Mouse (Mus musculus): ENCODE measurements around the gene Klf12. TPM values are rescaled to one million over a fixed set of nuclear protein-coding genes. Genes with fewer than 3 reads are reported as not detected.
A peak's percentile ranks its signal among the peaks of the same experiment; 100 is the strongest.

The Klf12 gene
- polyA plus RNA-seq, 1 experiment from 2014 or later = 50.3 TPM

GRCm38 (mm10) chr14:100284861-100285655 lies 579 bp upstream of the Klf12 start:
- WGBS = under 1% methylated on average over 37 of the region's 48 CpGs
- no peaks in the 10 kb centered on the region; the same call in 1 of the 2 replicates for H3K36me3 ChIP-seq
- peak overlapping the region; percentile 67 for H3K9ac ChIP-seq (replicated peaks)
- peaks cover under 1% of the 10 kb centered on the region for H3K9me3 ChIP-seq
- H3K27me3 ChIP-seq = peaks cover 4% of the 10 kb centered on the region; the same call in 1 of the 2 replicates
- H3K27ac ChIP-seq (replicated peaks) = peak overlapping the region; percentile 97
- peaks cover 26% of the 10 kb centered on the region for H3K4me1 ChIP-seq
- ATAC-seq (ENCODE audit: low FRiP score, low read depth) = peak; percentile 92
- H3K4me2 ChIP-seq (replicated peaks) = peak overlapping the region; percentile 65
- peak overlapping the region; percentile 65 for H3K4me3 ChIP-seq

GRCm38 (mm10) chr14:100283411-100284118 lies 914 bp downstream of the Klf12 start:
- Histone ChIP-seq H3K4me1 (peaks cover 26% of the 10 kb centered on the region), H3K9me3 (peaks cover 3% of the 10 kb centered on the region), H3K9ac (replicated peaks) (peak overlapping the region; percentile 67), H3K27me3 (no peaks in the 10 kb centered on the region), H3K27ac (replicated peaks) (peak overlapping the region; percentile 97), H3K4me3 (peak overlapping the region; percentile 65), H3K4me2 (replicated peaks) (peak overlapping the region; percentile 65), H3K36me3 (no peaks in the 10 kb centered on the region; the same call in 1 of the 2 replicates)
- under 1% methylated on average over 27 of the region's 27 CpGs for WGBS
- ATAC-seq (ENCODE audit: low FRiP score, low read depth) = no peak

GRCm38 (mm10) chr14:100282651-100283050 lies 1.8 kb downstream of the Klf12 start:
- Histone ChIP-seq H3K27ac (replicated peaks) (no peak overlapping the region), H3K9ac (replicated peaks) (peak overlapping the region; percentile 67)
- WGBS = 2% methylated on average over 7 of the region's 7 CpGs

GRCm38 (mm10) chr14:100281734-100282133 lies 2.7 kb downstream of the Klf12 start:
- Histone ChIP-seq H3K36me3 (no peaks in the 10 kb centered on the region; the same call in 1 of the 2 replicates), H3K9me3 (peaks cover 3% of the 10 kb centered on the region), H3K4me3 (peak overlapping the region; percentile 4; the same call in 1 of the 2 replicates), H3K27me3 (no peaks in the 10 kb centered on the region), H3K4me2 (replicated peaks) (peak overlapping the region; percentile 35), H3K27ac (replicated peaks) (no peak overlapping the region), H3K9ac (replicated peaks) (no peak overlapping the region), H3K4me1 (peaks cover 20% of the 10 kb centered on the region)
- 52% methylated on average over 3 of the region's 3 CpGs for WGBS
- no peak for ATAC-seq (ENCODE audit: low FRiP score, low read depth)

More at GRCm38 (mm10) chr14:100282651-100283050, 1.8 kb downstream of the Klf12 start:
- Histone ChIP-seq H3K4me1 (peaks cover 26% of the 10 kb centered on the region), H3K4me2 (replicated peaks) (peak overlapping the region; percentile 65), H3K4me3 (peak overlapping the region; percentile 65), H3K27me3 (no peaks in the 10 kb centered on the region), H3K9me3 (peaks cover 3% of the 10 kb centered on the region), H3K36me3 (no peaks in the 10 kb centered on the region; the same call in 1 of the 2 replicates)
- ATAC-seq (ENCODE audit: low FRiP score, low read depth) = no peak

- Histone ChIP-seq H3K36me3 (no peaks in the 10 kb centered on the region), H3K4me1 (no peaks in the 10 kb centered on the region), H3K4me2 (replicated peaks) (no peak overlapping the region), H3K4me3 (no peak overlapping the region), H3K9me3 (no peaks in the 10 kb centered on the region), H3K27me3 (no peaks in the 10 kb centered on the region), H3K27ac (replicated peaks) (no peak overlapping the region), H3K9ac (replicated peaks) (no peak overlapping the region)
- WGBS = 94% methylated on average over 2 of the region's 2 CpGs
- no peak for ATAC-seq (ENCODE audit: low FRiP score, low read depth)
Observed at GRCm38 (mm10) chr14:100274179-100274578, 10.3 kb downstream of the Klf12 start.

- Histone ChIP-seq H3K27me3 (no peaks in the 10 kb centered on the region), H3K36me3 (no peaks in the 10 kb centered on the region), H3K4me1 (0 out of 2 replicates have a peak, but pooled peaks cover 3% of the 10 kb centered on the region), H3K9me3 (no peaks in the 10 kb centered on the region), H3K4me2 (replicated peaks) (no peak overlapping the region), H3K4me3 (no peak overlapping the region), H3K9ac (replicated peaks) (no peak overlapping the region), H3K27ac (replicated peaks) (0 out of 2 replicates have a peak overlapping the region, but pooled peaks have one; percentile 20)
- ATAC-seq (ENCODE audit: low FRiP score, low read depth) = no peak
- WGBS = 82% methylated on average over 4 of the region's 4 CpGs
Observed at GRCm38 (mm10) chr14:100260531-100260930, 23.9 kb downstream of the Klf12 start.

- WGBS = 93% methylated on average over 5 of the region's 5 CpGs
Observed at GRCm38 (mm10) chr14:100243046-100243445, 41.4 kb downstream of the Klf12 start.

GRCm38 (mm10) chr14:100239874-100240273 lies 44.6 kb downstream of the Klf12 start:
- Histone ChIP-seq H3K9me3 (no peaks in the 10 kb centered on the region), H3K36me3 (no peaks in the 10 kb centered on the region), H3K4me2 (replicated peaks) (no peak overlapping the region), H3K27me3 (no peaks in the 10 kb centered on the region), H3K27ac (replicated peaks) (no peak overlapping the region), H3K4me1 (peaks cover 4% of the 10 kb centered on the region; the same call in 1 of the 2 replicates), H3K9ac (replicated peaks) (no peak overlapping the region), H3K4me3 (no peak overlapping the region)
- WGBS = 93% methylated on average over 4 of the region's 4 CpGs
- no peak for ATAC-seq (ENCODE audit: low FRiP score, low read depth)

More at GRCm38 (mm10) chr14:100243046-100243445, 41.4 kb downstream of the Klf12 start:
- no peak overlapping the region for H3K4me3 ChIP-seq
- H3K9ac ChIP-seq (replicated peaks) = no peak overlapping the region
- peaks cover 4% of the 10 kb centered on the region; the same call in 1 of the 2 replicates for H3K36me3 ChIP-seq
- H3K9me3 ChIP-seq = no peaks in the 10 kb centered on the region
- no peak for ATAC-seq (ENCODE audit: low FRiP score, low read depth)
- no peak overlapping the region for H3K27ac ChIP-seq (replicated peaks)
- no peaks in the 10 kb centered on the region for H3K27me3 ChIP-seq
- H3K4me1 ChIP-seq = no peaks in the 10 kb centered on the region
- no peak overlapping the region for H3K4me2 ChIP-seq (replicated peaks)

GRCm38 (mm10) chr14:100236757-100237156 lies 47.7 kb downstream of the Klf12 start:
- H3K4me2 ChIP-seq (replicated peaks) = no peak overlapping the region
- H3K9ac ChIP-seq (replicated peaks) = no peak overlapping the region
- no peak for ATAC-seq (ENCODE audit: low FRiP score, low read depth)
- H3K27ac ChIP-seq (replicated peaks) = no peak overlapping the region
- H3K9me3 ChIP-seq = no peaks in the 10 kb centered on the region
- no peaks in the 10 kb centered on the region for H3K36me3 ChIP-seq
- H3K4me3 ChIP-seq = no peak overlapping the region
- WGBS = 82% methylated on average over 7 of the region's 7 CpGs
- peaks cover 8% of the 10 kb centered on the region; the same call in 1 of the 2 replicates for H3K4me1 ChIP-seq
- no peaks in the 10 kb centered on the region for H3K27me3 ChIP-seq

- 52% methylated on average over 3 of the region's 3 CpGs for WGBS
- no peak for ATAC-seq (ENCODE audit: low FRiP score, low read depth)
- H3K4me1 ChIP-seq = peaks cover 8% of the 10 kb centered on the region; the same call in 1 of the 2 replicates
- H3K36me3 ChIP-seq = no peaks in the 10 kb centered on the region
- no peaks in the 10 kb centered on the region for H3K27me3 ChIP-seq
- H3K4me2 ChIP-seq (replicated peaks) = no peak overlapping the region
- H3K9me3 ChIP-seq = no peaks in the 10 kb centered on the region
- no peak overlapping the region for H3K27ac ChIP-seq (replicated peaks)
- no peak overlapping the region for H3K9ac ChIP-seq (replicated peaks)
- H3K4me3 ChIP-seq = no peak overlapping the region
Observed at GRCm38 (mm10) chr14:100235746-100236145, 48.7 kb downstream of the Klf12 start.

GRCm38 (mm10) chr14:100231384-100231783 lies 53.1 kb downstream of the Klf12 start:
- Histone ChIP-seq H3K9ac (replicated peaks) (no peak overlapping the region), H3K27me3 (no peaks in the 10 kb centered on the region), H3K4me2 (replicated peaks) (no peak overlapping the region), H3K4me3 (no peak overlapping the region), H3K4me1 (peaks cover 8% of the 10 kb centered on the region; the same call in 1 of the 2 replicates), H3K36me3 (no peaks in the 10 kb centered on the region), H3K27ac (replicated peaks) (no peak overlapping the region), H3K9me3 (no peaks in the 10 kb centered on the region)
- 81% methylated on average over 1 of the region's 1 CpGs for WGBS
- ATAC-seq (ENCODE audit: low FRiP score, low read depth) = no peak

GRCm38 (mm10) chr14:100228120-100228519 lies 56.4 kb downstream of the Klf12 start:
- no peak overlapping the region for H3K9ac ChIP-seq (replicated peaks)
- no peak overlapping the region for H3K4me2 ChIP-seq (replicated peaks)
- H3K27me3 ChIP-seq = no peaks in the 10 kb centered on the region
- ATAC-seq (ENCODE audit: low FRiP score, low read depth) = no peak
- H3K36me3 ChIP-seq = no peaks in the 10 kb centered on the region
- no peaks in the 10 kb centered on the region for H3K9me3 ChIP-seq
- peaks cover 8% of the 10 kb centered on the region; the same call in 1 of the 2 replicates for H3K4me1 ChIP-seq
- H3K27ac ChIP-seq (replicated peaks) = no peak overlapping the region
- no peak overlapping the region for H3K4me3 ChIP-seq
- WGBS = 95% methylated on average over 6 of the region's 6 CpGs

Measured in midbrain, embryonic 12.5 days (tissue).